Mouse (Mus musculus) brain, embryonic 18.5 days (tissue): ENCODE measurements around the gene Thegl.
"Not testable (repeated sequence)": the region's sequence is repeated elsewhere in the genome, so short reads cannot be mapped to it uniquely, and the experiment has no call there.

Experiments used
- DNase-seq: peaks from one replicate; pipeline ENCODE4 v3.0.0-alpha.2; 2012; ENCODE audit warnings: low read depth, low spot score

Thegl gene

GRCm38 (mm10) chr5:77094510-77095491 is 79.0 kb downstream of the Thegl start:
- no peak for DNase-seq

DNA sequence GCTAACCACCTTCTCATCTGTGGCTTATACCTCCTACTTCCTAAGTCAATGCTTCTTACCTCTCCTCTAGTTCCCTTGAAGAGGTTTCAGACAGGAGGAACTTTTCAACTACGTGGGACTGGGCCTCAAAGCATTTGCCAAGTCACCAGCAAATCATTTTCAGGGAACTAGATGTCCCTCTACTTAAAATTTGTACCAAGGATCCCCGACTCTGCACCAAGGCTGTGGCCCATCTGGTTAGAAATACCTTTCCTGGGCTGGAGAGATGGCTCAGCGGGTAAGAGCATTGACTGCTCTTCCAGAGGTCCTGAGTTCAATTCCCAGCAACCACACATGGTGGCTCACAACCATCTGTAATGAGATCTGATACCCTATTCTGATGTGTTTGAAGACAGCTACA is 80.4 kb downstream of the Thegl start:
- not testable (repeated sequence) for DNase-seq

GRCm38 (mm10) chr5:77097686-77098085 is 81.9 kb downstream of the Thegl start:
- DNase-seq = no peak

- DNase-seq = no peak
These were observed 83.1 kb downstream of the Thegl start for GRCm38 (mm10) chr5:77098874-77099273.

DNA sequence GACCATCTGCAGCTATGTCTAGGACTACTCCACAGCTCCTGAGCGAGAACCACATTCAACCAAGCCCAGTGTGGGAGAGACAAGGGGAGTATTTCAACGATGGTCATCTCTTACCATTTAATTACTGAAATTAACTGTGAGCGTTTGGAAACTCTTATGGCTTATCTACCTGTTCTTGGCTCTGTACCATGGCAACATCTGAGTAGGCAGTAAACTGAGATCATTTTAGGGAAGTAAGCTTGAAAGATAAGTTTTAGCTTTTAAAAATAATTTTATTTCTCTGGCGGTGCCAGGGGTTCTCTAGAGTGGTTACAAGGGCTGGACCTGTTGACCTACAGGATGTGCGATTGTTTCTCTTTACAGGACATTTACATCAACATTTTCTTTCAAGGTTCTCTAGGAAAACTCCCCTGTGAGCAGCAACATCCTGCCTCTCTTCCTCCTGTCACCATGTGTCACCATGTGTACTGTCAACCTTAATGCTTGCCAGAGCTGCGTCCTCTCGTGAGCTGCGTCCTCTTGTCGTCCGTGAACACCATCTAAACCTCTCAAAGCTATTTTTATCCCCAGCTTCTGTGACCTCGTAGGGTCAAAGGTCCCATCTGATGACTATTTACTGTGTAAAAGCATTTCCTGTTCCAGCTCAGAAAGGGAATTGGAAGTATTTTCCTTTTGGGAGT is 83.6 kb downstream of the Thegl start:
- no peak for DNase-seq

GRCm38 (mm10) chr5:77099997-77100380 is 84.2 kb downstream of the Thegl start:
- no peak for DNase-seq

DNA sequence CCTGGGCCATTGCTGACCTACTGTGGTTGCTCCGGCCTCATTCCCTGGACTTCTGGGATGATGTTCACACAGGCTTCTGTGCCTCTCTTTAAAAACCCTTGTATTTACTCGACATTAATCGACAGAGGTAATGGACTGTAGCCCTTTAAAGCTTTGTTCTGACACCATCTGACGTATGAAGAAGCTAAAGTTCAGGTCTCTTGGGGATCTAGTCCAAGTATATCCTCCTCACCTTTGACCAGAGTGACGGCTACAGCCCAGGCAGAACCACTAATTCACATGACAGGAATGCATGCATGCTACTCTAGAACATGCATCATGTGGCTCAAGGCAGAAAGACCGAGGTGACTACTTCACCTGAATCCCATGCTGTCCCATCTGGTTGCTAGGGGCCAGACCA is 84.9 kb downstream of the Thegl start:
- no peak for DNase-seq

DNA sequence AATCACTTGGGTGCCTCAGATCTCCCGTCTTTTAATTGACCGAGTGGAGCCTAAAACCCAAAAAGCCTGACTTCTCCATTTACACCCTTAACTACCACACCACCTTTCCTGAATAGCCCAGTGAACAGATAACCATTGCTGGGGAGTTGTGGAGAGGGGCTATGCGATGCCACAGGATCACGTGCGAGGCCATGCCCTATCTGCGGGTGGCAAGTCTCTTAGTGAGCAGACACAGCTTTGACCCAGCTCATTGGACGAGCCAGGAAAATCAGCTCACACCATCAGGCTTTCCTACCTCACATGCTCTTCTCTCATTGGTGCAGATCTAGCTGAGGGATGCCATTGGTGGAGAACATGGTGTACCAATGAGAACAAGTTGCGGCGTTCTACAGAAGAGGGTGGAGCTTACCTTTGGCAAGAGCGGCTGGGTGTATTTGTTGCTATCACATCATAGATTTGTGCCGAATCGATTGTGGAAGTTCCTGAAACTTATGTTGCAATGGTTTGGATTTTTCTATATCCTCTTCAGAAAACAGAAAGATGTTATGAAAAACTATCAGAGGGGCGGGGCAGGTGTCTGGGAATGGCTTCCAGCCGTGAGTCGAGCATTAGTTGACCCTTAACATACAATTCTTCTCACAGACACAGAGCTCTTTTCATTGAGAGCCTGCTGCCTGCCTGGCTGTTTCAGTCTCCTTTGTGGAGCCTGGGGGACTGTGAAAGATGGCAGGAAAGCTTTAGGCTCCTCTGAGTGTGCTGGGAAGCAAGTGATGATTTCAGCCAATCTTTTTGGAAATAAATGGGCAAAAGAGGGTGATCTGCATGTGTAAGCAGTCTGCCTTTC is 86.9 kb downstream of the Thegl start:
- no peak for DNase-seq

DNA sequence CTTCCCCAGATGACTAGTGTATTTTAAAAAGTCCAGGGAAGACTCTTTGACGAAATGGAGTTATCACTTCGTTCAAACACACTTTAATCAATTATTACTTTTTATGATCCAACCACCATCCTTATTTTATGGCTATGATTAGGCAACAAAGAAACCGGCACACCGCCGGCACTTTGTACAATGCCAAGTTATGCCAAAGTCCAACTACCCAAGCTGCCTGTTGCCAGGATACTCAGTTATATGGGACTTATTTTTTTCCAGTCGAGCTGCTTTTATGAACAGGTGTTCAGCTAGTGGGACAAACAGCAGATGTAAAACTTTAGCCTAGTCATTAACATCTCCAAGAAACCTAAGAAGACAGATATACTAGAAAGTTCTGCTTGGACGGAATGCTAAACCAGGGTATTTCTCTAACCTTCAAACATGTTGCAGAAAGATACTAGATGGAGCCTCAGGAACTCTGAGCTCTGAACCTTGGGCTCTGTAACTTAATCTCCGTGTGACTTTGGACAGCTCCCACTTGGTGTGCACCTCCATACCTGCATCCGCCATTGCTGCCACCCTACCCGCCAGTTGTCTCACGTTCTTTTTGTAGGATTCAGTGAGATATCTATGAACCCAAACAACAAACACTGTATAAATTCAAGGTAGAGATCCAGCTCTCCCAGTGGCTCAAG is 91.5 kb downstream of the Thegl start:
- no peak for DNase-seq

GRCm38 (mm10) chr5:77108806-77109205 is 93.0 kb downstream of the Thegl start:
- no peak for DNase-seq

GRCm38 (mm10) chr5:77109814-77110213 is 94.0 kb downstream of the Thegl start:
- DNase-seq = no peak
